Mouse (Mus musculus) cerebellum, postnatal 36 days (tissue): ENCODE results near the gene Stxbp4.

Experiments used
- DNase-seq, 2 experiments: peaks; one replicate each; pipeline ENCODE4 v3.0.0; 2021 to 2022; ENCODE audit warnings: mixed read lengths in 2 of 2

Gene Stxbp4

GRCm38 (mm10) chr11:90553963-90554362, 83.9 kb downstream of the Stxbp4 start:
- no peak for DNase-seq

- no peak for DNase-seq
Observed at GRCm38 (mm10) chr11:90552303-90553201, 85.3 kb downstream of the Stxbp4 start.

GRCm38 (mm10) chr11:90548560-90548959, 89.3 kb downstream of the Stxbp4 start:
- DNase-seq, result no peak

GRCm38 (mm10) chr11:90538636-90539263, 99.1 kb downstream of the Stxbp4 start:
- no peak for DNase-seq

GRCm38 (mm10) chr11:90525311-90525710, 112.6 kb downstream of the Stxbp4 start:
- DNase-seq, result no peak

GRCm38 (mm10) chr11:90521040-90521439, 116.8 kb downstream of the Stxbp4 start:
- no peak for DNase-seq

- no peak for DNase-seq
Observed at GRCm38 (mm10) chr11:90517750-90518149, 120.1 kb downstream of the Stxbp4 start.

- no peak for DNase-seq
Observed at GRCm38 (mm10) chr11:90512538-90513219, 125.2 kb downstream of the Stxbp4 start.

GRCm38 (mm10) chr11:90501846-90502245, 136.0 kb downstream of the Stxbp4 start:
- DNase-seq, result no peak

GRCm38 (mm10) chr11:90499918-90500317, 138.0 kb downstream of the Stxbp4 start:
- DNase-seq, result no peak

- DNase-seq, result peak; percentile 8 to 12
Observed at GRCm38 (mm10) chr11:90498461-90498860, 139.4 kb downstream of the Stxbp4 start.

- DNase-seq, result no peak
Observed at GRCm38 (mm10) chr11:90494981-90495380, 142.9 kb downstream of the Stxbp4 start.

GRCm38 (mm10) chr11:90492511-90492910, 145.4 kb downstream of the Stxbp4 start:
- no peak for DNase-seq

- no peak for DNase-seq
Observed at GRCm38 (mm10) chr11:90489166-90489565, 148.7 kb downstream of the Stxbp4 start.

GRCm38 (mm10) chr11:90487686-90488085, 150.2 kb downstream of the Stxbp4 start:
- no peak for DNase-seq

GRCm38 (mm10) chr11:90484750-90485637, 152.9 kb downstream of the Stxbp4 start:
- DNase-seq, result no peak

- no peak for DNase-seq
Observed at GRCm38 (mm10) chr11:90483766-90484165, 154.1 kb downstream of the Stxbp4 start.

- no peak for DNase-seq
Observed at GRCm38 (mm10) chr11:90481828-90482227, 156.1 kb downstream of the Stxbp4 start.

- DNase-seq, result peak; percentile 4 to 7
Observed at GRCm38 (mm10) chr11:90470271-90470670, 167.6 kb downstream of the Stxbp4 start.

- DNase-seq, result no peak
Observed at GRCm38 (mm10) chr11:90464046-90464595, 173.8 kb downstream of the Stxbp4 start.

GRCm38 (mm10) chr11:90460458-90460857, 177.4 kb downstream of the Stxbp4 start:
- DNase-seq, result no peak

GRCm38 (mm10) chr11:90452134-90452533, 185.8 kb downstream of the Stxbp4 start:
- no peak for DNase-seq
